Mouse (Mus musculus): ENCODE results near the gene Ermp1. TPM values are rescaled to one million over a fixed set of nuclear protein-coding genes. Genes with fewer than 3 reads are reported as not detected.
A peak's percentile ranks its signal among the peaks of the same experiment; 100 is the strongest.

The Ermp1 gene
- total and polyA plus RNA-seq, 3 experiments: 68.4 to 167 (median 82.0) TPM

- Histone ChIP-seq H3K36me3 (ENCODE audit: control insufficient read depth in 1 of 2, insufficient read depth in 2 of 2, low read length in 2 of 2) (peaks cover 30 to 42% of the 10 kb centered on the region in 2 experiments), H3K79me2 (ENCODE audit: control insufficient read depth, insufficient read depth, low read length, poor library complexity) (peaks cover 20% of the 10 kb centered on the region)
- peak; percentile 75 for DNase-seq (ENCODE audit: low read depth, low spot score)
These were observed 3.5 kb downstream of the Ermp1 start for GRCm38 (mm10) chr19:29644747-29645146.

GRCm38 (mm10) chr19:29643194-29643922, 4.9 kb downstream of the Ermp1 start:
- peaks cover 4 to 20% of the 10 kb centered on the region in 2 experiments for H3K4me1 ChIP-seq (ENCODE audit: control insufficient read depth in 1 of 2, insufficient read depth in 2 of 2, low read length in 2 of 2)
- TF ChIP-seq ELF1 (IDR thresholded peaks at IDR 0.05; ENCODE audit: low read depth, low read length) (no peak), MEF2A (IDR thresholded peaks at IDR 0.05; ENCODE audit: extremely low read depth, insufficient replicate concordance, low read depth, low read length, poor library complexity, severe bottlenecking) (no peak), E2F4 (IDR thresholded peaks at IDR 0.05; ENCODE audit: borderline replicate concordance, low read depth, low read length) (no peak), BHLHE40 (IDR thresholded peaks at IDR 0.05; ENCODE audit: borderline replicate concordance, low read depth, low read length) (no peak), ZKSCAN1 (IDR thresholded peaks at IDR 0.05; ENCODE audit: low read depth, low read length) (no peak), UBTF (IDR thresholded peaks at IDR 0.05; ENCODE audit: borderline replicate concordance, insufficient read depth, low read depth, low read length) (no peak), CTCF (IDR thresholded peaks at IDR 0.05 in 2 of 3, conservative IDR thresholded peaks at IDR 0.05 in 1 of 3; ENCODE audit: control insufficient read depth in 1 of 3, insufficient read depth in 1 of 3, low read depth in 2 of 3, low read length in 3 of 3, poor library complexity in 1 of 3, severe bottlenecking in 1 of 3) (no peak), MAX (IDR thresholded peaks at IDR 0.05; ENCODE audit: low read length) (no peak), CHD1 (IDR thresholded peaks at IDR 0.05; ENCODE audit: low read depth, low read length) (no peak), MAZ (IDR thresholded peaks at IDR 0.05; ENCODE audit: low read depth, low read length) (no peak), JUND (IDR thresholded peaks at IDR 0.05; ENCODE audit: low read depth, low read length) (no peak), CHD2 (IDR thresholded peaks at IDR 0.05; ENCODE audit: low read length) (no peak), TCF12 (IDR thresholded peaks at IDR 0.05; ENCODE audit: low read depth, low read length) (peak; percentile 55; the same call in 1 of the 2 replicates), EP300 (IDR thresholded peaks at IDR 0.05; ENCODE audit: low read depth in 1 of 2, low read length in 2 of 2) (peak in 1 of 2 experiments; percentile 26; a peak in 1 of 4 replicates), ZMIZ1 (IDR thresholded peaks at IDR 0.05; ENCODE audit: low read depth, low read length) (no peak; the same call in 1 of the 2 replicates), GATA1 (IDR thresholded peaks at IDR 0.05; ENCODE audit: low read depth, low read length) (peak; percentile 72), MYC (IDR thresholded peaks at IDR 0.05; ENCODE audit: low read depth, low read length) (no peak), TAL1 (IDR thresholded peaks at IDR 0.05; ENCODE audit: low read length) (no peak)

More at GRCm38 (mm10) chr19:29644747-29645146, 3.5 kb downstream of the Ermp1 start:
- peaks cover 15 to 34% of the 10 kb centered on the region in 2 experiments for H3K4me1 ChIP-seq (ENCODE audit: control insufficient read depth in 1 of 2, insufficient read depth in 2 of 2, low read length in 2 of 2)
- no peak overlapping the region for H3K27ac ChIP-seq (ENCODE audit: control insufficient read depth, low read depth, low read length)
- no peaks in the 10 kb centered on the region for H3K27me3 ChIP-seq (ENCODE audit: control insufficient read depth in 1 of 2, insufficient read depth in 2 of 2, low read length in 2 of 2)
- no peaks in the 10 kb centered on the region for H3K9me3 ChIP-seq (replicated peaks; ENCODE audit: insufficient read depth, low read length)
- TF ChIP-seq RAD21 (IDR thresholded peaks at IDR 0.05; ENCODE audit: low read depth, low read length): peak; percentile 45
- TF ChIP-seq ELF1 (IDR thresholded peaks at IDR 0.05; ENCODE audit: low read depth, low read length): no peak
- TF ChIP-seq POLR2AphosphoS2 (IDR thresholded peaks at IDR 0.05; ENCODE audit: low read length): no peak
- TF ChIP-seq TCF12 (IDR thresholded peaks at IDR 0.05; ENCODE audit: low read depth, low read length): no peak
- TF ChIP-seq USF2 (IDR thresholded peaks at IDR 0.05; ENCODE audit: borderline replicate concordance in 1 of 2, insufficient read depth in 1 of 2, low read depth in 1 of 2, low read length in 2 of 2): no peak
- no peak for TF ChIP-seq MEF2A (IDR thresholded peaks at IDR 0.05; ENCODE audit: extremely low read depth, insufficient replicate concordance, low read depth, low read length, poor library complexity, severe bottlenecking)
- TF ChIP-seq CTCF (IDR thresholded peaks at IDR 0.05 in 2 of 3, conservative IDR thresholded peaks at IDR 0.05 in 1 of 3; ENCODE audit: control insufficient read depth in 1 of 3, insufficient read depth in 1 of 3, low read depth in 2 of 3, low read length in 3 of 3, poor library complexity in 1 of 3, severe bottlenecking in 1 of 3): peak; percentile 81 to 94 (median 90)
- no peak for TF ChIP-seq TAL1 (IDR thresholded peaks at IDR 0.05; ENCODE audit: low read length)
- TF ChIP-seq MAX (IDR thresholded peaks at IDR 0.05; ENCODE audit: low read length): no peak
- no peak for TF ChIP-seq BHLHE40 (IDR thresholded peaks at IDR 0.05; ENCODE audit: borderline replicate concordance, low read depth, low read length)
- peak; percentile 63 for TF ChIP-seq SMC3 (IDR thresholded peaks at IDR 0.05; ENCODE audit: low read depth, low read length)
- 0 out of 2 replicates have a peak, but pooled peaks have one; percentile 57 for TF ChIP-seq MYC (IDR thresholded peaks at IDR 0.05; ENCODE audit: low read depth, low read length)
- TF ChIP-seq E2F4 (IDR thresholded peaks at IDR 0.05; ENCODE audit: borderline replicate concordance, low read depth, low read length): no peak
- no peak for TF ChIP-seq NELFE (IDR thresholded peaks at IDR 0.05; ENCODE audit: low read depth, low read length)
- no peak for TF ChIP-seq RCOR1 (IDR thresholded peaks at IDR 0.05; ENCODE audit: low read depth, low read length)
- TF ChIP-seq HCFC1 (IDR thresholded peaks at IDR 0.05; ENCODE audit: low read depth, low read length): no peak
- TF ChIP-seq USF1 (IDR thresholded peaks at IDR 0.05; ENCODE audit: low read depth, low read length): no peak
- TF ChIP-seq TBP (IDR thresholded peaks at IDR 0.05; ENCODE audit: low read depth, low read length): no peak
- TF ChIP-seq UBTF (IDR thresholded peaks at IDR 0.05; ENCODE audit: borderline replicate concordance, insufficient read depth, low read depth, low read length): no peak
- TF ChIP-seq ZC3H11A (IDR thresholded peaks at IDR 0.05; ENCODE audit: low read depth, low read length): 0 out of 2 replicates have a peak, but pooled peaks have one; percentile 17
- no peak for TF ChIP-seq CHD1 (IDR thresholded peaks at IDR 0.05; ENCODE audit: low read depth, low read length)
- 0 out of 2 replicates have a peak, but pooled peaks have one; percentile 17 for TF ChIP-seq JUND (IDR thresholded peaks at IDR 0.05; ENCODE audit: low read depth, low read length)
- no peak; a peak in 1 of 4 replicates for TF ChIP-seq POLR2A (IDR thresholded peaks at IDR 0.05; ENCODE audit: control insufficient read depth in 1 of 2, insufficient read depth in 1 of 2, low read depth in 1 of 2, low read length in 2 of 2, poor library complexity in 1 of 2)
- no peak for TF ChIP-seq GATA1 (IDR thresholded peaks at IDR 0.05; ENCODE audit: low read depth, low read length)
- no peak for TF ChIP-seq ZKSCAN1 (IDR thresholded peaks at IDR 0.05; ENCODE audit: low read depth, low read length)
- no peak for TF ChIP-seq MAFK (IDR thresholded peaks at IDR 0.05; ENCODE audit: borderline replicate concordance, low read depth, low read length)
- TF ChIP-seq SIN3A (IDR thresholded peaks at IDR 0.05; ENCODE audit: low read length): no peak
- no peak for TF ChIP-seq MXI1 (IDR thresholded peaks at IDR 0.05; ENCODE audit: low read depth, low read length)
- TF ChIP-seq EP300 (IDR thresholded peaks at IDR 0.05; ENCODE audit: low read depth in 1 of 2, low read length in 2 of 2): no peak
- TF ChIP-seq POLR2AphosphoS5 (IDR thresholded peaks at IDR 0.05; ENCODE audit: borderline replicate concordance, low read depth, low read length): no peak
- H3K4me3 ChIP-seq (ENCODE audit: control insufficient read depth in 1 of 2, insufficient read depth in 1 of 2, low read depth in 2 of 2, low read length in 2 of 2): no peak overlapping the region
- no peak overlapping the region for H3K9ac ChIP-seq (ENCODE audit: control insufficient read depth, low read depth, low read length, poor library complexity, severe bottlenecking)

More at GRCm38 (mm10) chr19:29643194-29643922, 4.9 kb downstream of the Ermp1 start:
- peaks cover 28 to 30% of the 10 kb centered on the region in 2 experiments for H3K36me3 ChIP-seq (ENCODE audit: control insufficient read depth in 1 of 2, insufficient read depth in 2 of 2, low read length in 2 of 2)
- H3K9me3 ChIP-seq (replicated peaks; ENCODE audit: insufficient read depth, low read length): no peaks in the 10 kb centered on the region
- no peak for DNase-seq (ENCODE audit: low read depth, low spot score)
- H3K27me3 ChIP-seq (ENCODE audit: control insufficient read depth in 1 of 2, insufficient read depth in 2 of 2, low read length in 2 of 2): no peaks in the 10 kb centered on the region
- no peak overlapping the region for H3K4me3 ChIP-seq (ENCODE audit: control insufficient read depth in 1 of 2, insufficient read depth in 1 of 2, low read depth in 2 of 2, low read length in 2 of 2)
- H3K79me2 ChIP-seq (ENCODE audit: control insufficient read depth, insufficient read depth, low read length, poor library complexity): peaks cover 20% of the 10 kb centered on the region
- H3K9ac ChIP-seq (ENCODE audit: control insufficient read depth, low read depth, low read length, poor library complexity, severe bottlenecking): no peak overlapping the region
- no peak overlapping the region for H3K27ac ChIP-seq (ENCODE audit: control insufficient read depth, low read depth, low read length)

Measured in MEL (cell line).